Mouse (Mus musculus): ENCODE data around the gene Zfp518b.

The Zfp518b gene

GRCm38 (mm10) chr5:38632463-38633449, 51.9 kb downstream of the Zfp518b start:
- DNase-seq, result peak; percentile 85

GRCm38 (mm10) chr5:38628023-38628422, 56.6 kb downstream of the Zfp518b start:
- DNase-seq, result no peak

- DNase-seq, result no peak
Observed at GRCm38 (mm10) chr5:38626883-38627282, 57.7 kb downstream of the Zfp518b start.

- peak; percentile 72 for DNase-seq
Observed at GRCm38 (mm10) chr5:38620783-38621182, 63.8 kb downstream of the Zfp518b start.

GRCm38 (mm10) chr5:38618908-38619307, 65.7 kb downstream of the Zfp518b start:
- no peak for DNase-seq
